Mouse (Mus musculus): ENCODE results near the gene Rnf157.
A peak's percentile ranks its signal among the peaks of the same experiment; 100 is the strongest.
"Not testable (repeated sequence)": the region's sequence is repeated elsewhere in the genome, so short reads cannot be mapped to it uniquely, and the experiment has no call there.

Rnf157 gene

GRCm38 (mm10) chr11:116384171-116384570 is 28.7 kb downstream of the Rnf157 start:
- DNase-seq (ENCODE audit: low read depth, low spot score), result no peak

- DNase-seq (ENCODE audit: low read depth, low spot score), result not testable (repeated sequence)
Observed at GRCm38 (mm10) chr11:116383070-116383469, 29.8 kb downstream of the Rnf157 start.

DNA sequence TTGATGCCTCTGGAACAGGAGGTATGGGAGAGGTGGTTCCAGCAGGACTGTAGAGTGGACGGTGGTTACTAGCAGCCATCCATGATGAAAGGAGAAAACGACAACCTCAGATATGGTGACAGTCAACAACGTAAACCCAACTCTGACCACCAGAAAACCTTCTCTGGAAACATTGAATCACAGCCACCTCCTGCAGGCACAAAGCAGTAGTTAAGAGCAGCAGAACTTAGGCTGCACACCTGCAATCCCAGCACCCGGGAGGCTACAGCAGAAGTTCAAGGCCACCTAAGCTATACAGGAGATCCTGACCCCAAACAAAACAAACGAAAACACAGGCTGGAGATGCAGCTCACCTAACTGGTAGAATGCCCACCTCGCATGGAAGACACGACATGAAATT is 32.1 kb downstream of the Rnf157 start:
- DNase-seq (ENCODE audit: low read depth, low spot score), result no peak

- DNase-seq (ENCODE audit: low read depth, low spot score), result no peak
Observed at GRCm38 (mm10) chr11:116379530-116379929, 33.3 kb downstream of the Rnf157 start.

GRCm38 (mm10) chr11:116376945-116377661 is 35.7 kb downstream of the Rnf157 start:
- DNase-seq (ENCODE audit: low read depth, low spot score), result no peak

DNA sequence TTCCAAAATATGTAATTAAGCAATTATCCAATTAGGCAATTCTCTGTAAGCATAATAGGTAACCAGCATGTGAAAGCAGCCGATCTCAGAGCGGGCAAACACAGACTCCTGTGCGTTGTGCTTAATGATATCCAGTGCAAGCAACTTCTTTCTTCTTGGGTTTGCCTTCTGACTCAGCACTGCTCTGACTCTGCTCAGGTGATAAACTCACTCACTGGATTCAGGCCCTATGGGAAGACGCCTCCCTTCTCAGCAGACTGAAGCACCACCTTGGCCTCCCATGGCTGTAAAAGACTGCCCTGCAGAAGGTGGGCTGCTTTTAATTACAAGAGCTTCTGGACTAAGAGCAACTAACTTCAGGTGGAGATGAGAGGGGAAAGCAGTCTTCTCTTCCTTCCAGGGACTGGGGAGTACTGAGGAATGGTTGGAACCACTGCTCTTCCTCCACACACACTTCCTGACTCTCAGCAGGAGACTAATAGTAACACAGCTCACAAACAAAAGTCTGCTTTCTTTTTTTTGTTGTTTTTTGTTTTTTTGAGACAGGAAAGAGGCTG is 40.9 kb downstream of the Rnf157 start:
- no peak for DNase-seq (ENCODE audit: low read depth, low spot score)

- DNase-seq (ENCODE audit: low read depth, low spot score), result no peak
Observed at GRCm38 (mm10) chr11:116369633-116370032, 43.2 kb downstream of the Rnf157 start.

- DNase-seq (ENCODE audit: low read depth, low spot score), result no peak
Observed at GRCm38 (mm10) chr11:116369051-116369450, 43.8 kb downstream of the Rnf157 start.

GRCm38 (mm10) chr11:116368116-116368515 is 44.7 kb downstream of the Rnf157 start:
- peak; percentile 64 for DNase-seq (ENCODE audit: low read depth, low spot score)

- no peak for DNase-seq (ENCODE audit: low read depth, low spot score)
Observed at GRCm38 (mm10) chr11:116366647-116367046, 46.2 kb downstream of the Rnf157 start.

GRCm38 (mm10) chr11:116366124-116366523 is 46.7 kb downstream of the Rnf157 start:
- no peak for DNase-seq (ENCODE audit: low read depth, low spot score)

- no peak for DNase-seq (ENCODE audit: low read depth, low spot score)
Observed at GRCm38 (mm10) chr11:116365432-116365831, 47.4 kb downstream of the Rnf157 start.

GRCm38 (mm10) chr11:116362015-116362414 is 50.8 kb downstream of the Rnf157 start:
- no peak for DNase-seq (ENCODE audit: low read depth, low spot score)

DNA sequence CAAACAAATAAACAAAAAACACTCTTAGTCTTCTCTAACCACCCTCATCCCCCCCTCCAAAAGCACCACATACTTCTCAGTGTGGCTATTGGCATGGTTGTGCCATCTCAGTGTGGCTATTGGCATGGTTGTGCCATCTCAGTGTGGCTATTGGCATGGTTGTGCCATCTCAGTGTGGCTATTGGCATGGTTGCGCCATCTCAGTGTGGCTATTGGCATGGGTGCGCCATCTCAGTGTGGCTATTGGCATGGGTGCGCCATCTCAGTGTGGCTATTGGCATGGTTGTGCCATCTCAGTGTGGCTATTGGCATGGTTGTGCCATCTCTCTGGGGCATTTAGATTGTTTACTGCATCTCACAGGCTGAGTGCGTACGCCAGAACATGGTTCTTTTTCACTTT is 51.9 kb downstream of the Rnf157 start:
- not testable (repeated sequence) for DNase-seq (ENCODE audit: low read depth, low spot score)

GRCm38 (mm10) chr11:116359652-116360051 is 53.2 kb downstream of the Rnf157 start:
- no peak for DNase-seq (ENCODE audit: low read depth, low spot score)

- DNase-seq (ENCODE audit: low read depth, low spot score), result no peak
Observed at GRCm38 (mm10) chr11:116358926-116359637, 53.8 kb downstream of the Rnf157 start.

GRCm38 (mm10) chr11:116354521-116354920 is 58.3 kb downstream of the Rnf157 start:
- no peak for DNase-seq (ENCODE audit: low read depth, low spot score)

DNA sequence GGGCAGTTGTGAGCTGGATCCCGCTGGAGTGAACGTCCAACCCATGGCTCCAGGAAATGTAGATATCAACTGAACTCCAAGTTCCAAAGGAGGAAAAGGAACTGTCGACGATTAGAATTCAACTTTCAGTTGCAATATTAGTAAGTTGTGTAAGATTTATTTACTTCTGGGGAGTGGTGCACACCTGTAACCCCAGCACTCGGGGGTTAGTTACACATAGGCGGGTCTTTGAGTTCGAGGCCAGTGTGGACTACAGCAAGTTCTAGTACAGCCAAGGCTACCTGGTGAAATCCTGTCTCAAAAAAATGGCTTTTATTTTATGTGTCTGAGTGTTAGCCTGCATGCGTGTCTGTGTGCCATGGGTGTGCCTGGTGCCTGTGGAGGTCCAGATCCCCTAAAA is 59.3 kb downstream of the Rnf157 start:
- no peak for DNase-seq (ENCODE audit: low read depth, low spot score)

DNA sequence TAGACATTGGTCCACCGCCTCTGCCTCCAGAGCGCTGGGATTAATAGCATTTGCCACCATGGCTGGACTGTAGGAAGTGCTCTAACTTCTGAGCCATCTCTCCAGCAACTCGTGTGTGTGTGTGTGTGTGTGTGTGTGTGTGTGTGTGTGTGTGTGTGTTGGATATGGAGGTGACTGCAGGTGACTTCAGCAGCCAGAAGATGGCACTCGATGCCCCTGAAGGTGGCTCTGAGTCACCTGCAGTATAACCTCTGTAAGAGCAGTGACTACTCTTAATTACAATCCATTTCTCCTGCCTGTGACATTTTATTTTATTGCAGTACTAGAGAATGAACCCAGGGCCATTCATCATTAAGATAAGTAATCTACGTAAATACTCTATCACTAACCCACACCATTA is 61.5 kb downstream of the Rnf157 start:
- no peak for DNase-seq (ENCODE audit: low read depth, low spot score)

DNA sequence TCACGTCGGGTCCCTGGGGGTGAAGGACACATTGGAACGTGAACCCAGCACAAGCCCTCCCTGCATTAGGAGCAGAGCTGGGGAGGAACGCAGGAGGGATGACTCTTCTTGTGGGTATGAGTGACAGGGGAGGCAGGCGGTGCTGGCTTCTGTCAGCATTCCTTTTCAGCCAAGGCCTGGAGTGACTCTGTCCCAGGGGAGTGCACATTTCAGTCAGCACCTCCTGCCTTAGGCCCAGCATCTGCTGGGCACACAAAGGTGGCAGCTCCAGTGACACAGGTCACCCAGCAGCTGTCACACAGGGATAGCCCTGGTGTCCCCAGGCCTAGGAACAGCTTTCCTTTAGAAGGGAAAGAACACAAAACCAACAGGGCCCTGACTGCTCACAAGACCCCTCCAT is 64.9 kb downstream of the Rnf157 start:
- DNase-seq (ENCODE audit: low read depth, low spot score), result no peak

DNA sequence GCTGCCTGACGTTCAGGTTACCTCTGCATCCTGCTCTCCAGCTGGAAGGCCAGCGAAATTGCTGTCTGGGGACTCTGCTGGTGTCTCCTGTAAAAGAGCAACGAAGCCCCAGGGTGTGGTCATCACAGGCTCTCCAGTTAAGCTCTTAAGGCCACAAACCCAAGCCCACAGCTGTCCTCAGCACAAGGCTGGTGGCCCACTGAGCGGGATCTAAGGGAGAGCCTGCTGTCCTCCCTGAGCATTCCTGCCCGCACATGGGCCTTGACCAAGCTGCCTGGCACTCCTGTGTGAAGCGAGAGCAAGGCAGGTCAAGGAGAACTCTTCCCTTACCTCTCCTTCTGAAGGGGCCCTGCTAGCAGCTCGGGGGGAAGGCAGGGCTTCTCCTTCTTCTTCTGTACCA is 65.8 kb downstream of the Rnf157 start:
- no peak for DNase-seq (ENCODE audit: low read depth, low spot score)

- DNase-seq (ENCODE audit: low read depth, low spot score), result no peak
Observed at GRCm38 (mm10) chr11:116342069-116342791, 70.6 kb downstream of the Rnf157 start.

All from retina, postnatal 7 days (tissue).